Mouse (Mus musculus) Patski (cell line): ENCODE data around the gene Fgfr2. TPM values are rescaled to one million over a fixed set of nuclear protein-coding genes. Genes with fewer than 3 reads are reported as not detected.

Source experiments
- ATAC-seq: fragments of 100-300 bp; one replicate; pipeline ENCODE4 v1.8.0; 2021
- CTCF ChIA-PET: fragments of 350-600 bp; sonication (Branson Sonifier 250); formaldehyde crosslinking; loops from one replicate; lab custom pipeline; 2022; ENCODE audit warnings: inconsistent platforms; lab: Charles Lee
- POLR2A ChIA-PET: fragments of 350-600 bp; sonication (Branson Sonifier 250); formaldehyde crosslinking; loops from one replicate; lab custom pipeline; 2022; ENCODE audit warnings: antibody characterized with exemption, inconsistent platforms; lab: Charles Lee
- DNase-seq: peaks from one replicate; pipeline ENCODE4 v3.0.0-alpha.2; 2011; ENCODE audit warnings: low read depth, low spot score
- H3K27me3 ChIP-seq: fragments of 371-371 bp; one replicate; pipeline ENCODE4 v1.5.1; 2021
- CTCF ChIP-seq: fragments of 100-300 bp; IDR thresholded peaks from one replicate; pipeline ENCODE4 v1.5.1; 2021
- in situ Hi-C: fragments of 300-500 bp; cut with MboI; formaldehyde crosslinking; loops from 3 replicates; pipeline ENCODE4 v1.11.1; 2018; ENCODE audit warnings: low pct_unique_long_range_greater_than_20kb, mixed read lengths
- polyA plus RNA-seq: library from polyadenylated mRNA; unstranded; gene quantifications from one replicate; pipeline ENCODE4 v1.2.3, GENCODE M21; 2021

The Fgfr2 gene
- polyA plus RNA-seq, 1 experiment from 2014 or later: 48.8 TPM

DNA sequence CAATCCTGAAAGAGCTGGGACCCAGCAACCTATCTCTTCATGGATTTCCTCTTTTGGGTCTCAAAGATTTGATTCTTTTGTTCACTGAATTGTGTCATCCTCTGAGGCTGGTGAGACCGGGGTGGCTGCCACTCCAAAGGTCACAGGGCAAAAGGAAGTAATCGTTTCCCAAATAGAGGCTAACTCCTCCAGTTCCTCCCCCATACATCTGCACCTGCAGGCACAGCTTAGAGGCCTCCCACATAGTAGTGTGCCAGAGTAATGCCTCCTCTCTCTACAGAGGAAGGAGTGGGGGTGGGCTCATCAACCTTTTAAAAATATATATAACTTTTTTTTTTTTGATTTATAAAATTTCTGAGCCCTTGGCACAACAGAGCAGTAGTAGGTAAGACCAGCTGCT is 3001.6 kb downstream of the Fgfr2 start:
- no peak for TF ChIP-seq CTCF
- ChIA-PET CTCF (no interaction called here), POLR2A (no interaction called here)
- no peak for DNase-seq
- in situ Hi-C loops: no loop called here
- no peak for ATAC-seq
- H3K27me3 ChIP-seq: no peaks in the 10 kb centered on the region

DNA sequence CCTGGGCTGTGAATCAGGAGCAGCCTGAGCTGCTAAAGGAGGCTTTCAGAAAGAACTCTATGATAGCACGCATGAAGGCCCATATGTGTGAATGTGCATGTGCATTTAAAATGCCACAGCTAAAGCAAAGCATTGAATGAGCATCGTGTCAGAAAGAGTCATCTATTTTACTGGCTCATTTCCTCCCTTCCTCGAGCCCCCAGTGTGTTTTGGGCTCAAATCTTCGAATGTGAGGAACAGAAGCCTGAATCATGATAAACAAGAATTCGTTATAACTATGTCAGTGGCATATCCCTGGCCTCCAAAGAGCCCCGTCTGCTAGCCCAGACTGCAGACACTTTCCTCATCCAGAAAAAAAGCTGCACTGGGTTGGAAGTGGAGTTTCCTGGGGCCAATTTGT is 3003.7 kb downstream of the Fgfr2 start:
- DNase-seq (no peak), ATAC-seq (no peak)
- no peak for TF ChIP-seq CTCF
- CTCF ChIA-PET: interaction anchor here (1.1 kb wide), 1 partner anchor 28 kb away, joined by 3 read pairs; no protein-coding TSS in a partner anchor
- in situ Hi-C loops: no loop called here
- POLR2A ChIA-PET: interaction anchor here (1.0 kb wide), 1 partner anchor 147 kb away, joined by 3 read pairs; no protein-coding TSS in a partner anchor
- H3K27me3 ChIP-seq: no peaks in the 10 kb centered on the region

DNA sequence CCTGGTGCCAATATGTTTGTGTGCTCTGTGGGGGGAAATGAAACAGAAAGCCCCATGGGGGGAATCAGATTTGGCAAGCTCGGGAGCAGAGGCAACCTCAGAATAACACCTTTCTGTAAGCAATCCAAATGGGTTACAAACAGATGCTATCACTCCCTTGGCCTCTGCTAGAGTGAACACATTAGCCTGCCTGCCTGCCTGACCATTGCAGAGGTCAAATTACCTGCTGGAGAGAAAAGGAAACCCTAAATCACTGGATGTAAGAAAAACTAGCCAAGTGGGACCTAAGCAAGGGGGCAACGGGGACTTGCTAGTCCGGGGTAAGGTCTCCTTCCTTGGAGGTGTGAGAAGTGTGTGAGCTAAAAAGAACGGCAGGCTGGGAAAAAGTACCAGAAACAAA is 3004.4 kb downstream of the Fgfr2 start:
- no peaks in the 10 kb centered on the region for H3K27me3 ChIP-seq
- no peak for ATAC-seq
- in situ Hi-C loops: no loop called here
- TF ChIP-seq CTCF: no peak
- CTCF ChIA-PET: no interaction called here
- DNase-seq: no peak
- POLR2A ChIA-PET: no interaction called here

DNA sequence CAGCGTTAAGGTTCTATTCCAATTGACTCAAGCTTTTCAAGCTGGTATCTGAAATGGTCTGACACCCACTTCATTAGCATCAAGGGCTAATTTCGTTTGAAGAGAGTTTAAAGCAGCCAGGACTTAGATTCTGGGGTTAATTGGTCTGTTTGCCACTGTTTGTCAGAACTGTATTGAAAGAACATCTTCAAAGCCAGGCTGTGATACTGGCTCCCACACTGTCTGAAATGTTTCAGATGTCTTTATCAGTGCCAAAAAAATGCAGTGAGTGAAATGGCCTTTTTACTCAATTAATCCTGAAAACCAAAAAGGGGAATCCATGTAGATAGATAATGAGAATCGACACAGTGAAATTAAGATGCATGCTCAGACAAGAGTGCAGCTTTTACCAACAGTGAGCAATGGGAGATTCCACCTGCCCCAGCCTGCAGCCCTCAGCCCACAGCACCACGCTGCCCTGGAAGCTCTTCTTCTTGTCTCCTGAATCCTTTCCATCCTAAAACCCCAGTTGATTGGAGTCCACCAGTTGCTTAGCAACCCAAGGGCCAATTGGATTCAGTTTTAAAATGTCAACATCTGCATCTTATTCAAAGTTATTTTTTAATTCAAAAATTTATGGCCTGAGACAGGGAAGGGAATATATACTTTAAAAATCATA is 3005.6 kb downstream of the Fgfr2 start:
- no peaks in the 10 kb centered on the region for H3K27me3 ChIP-seq
- ChIA-PET POLR2A (no interaction called here), CTCF (no interaction called here)
- ATAC-seq: no peak
- DNase-seq: no peak
- in situ Hi-C loops: no loop called here
- TF ChIP-seq CTCF: no peak

DNA sequence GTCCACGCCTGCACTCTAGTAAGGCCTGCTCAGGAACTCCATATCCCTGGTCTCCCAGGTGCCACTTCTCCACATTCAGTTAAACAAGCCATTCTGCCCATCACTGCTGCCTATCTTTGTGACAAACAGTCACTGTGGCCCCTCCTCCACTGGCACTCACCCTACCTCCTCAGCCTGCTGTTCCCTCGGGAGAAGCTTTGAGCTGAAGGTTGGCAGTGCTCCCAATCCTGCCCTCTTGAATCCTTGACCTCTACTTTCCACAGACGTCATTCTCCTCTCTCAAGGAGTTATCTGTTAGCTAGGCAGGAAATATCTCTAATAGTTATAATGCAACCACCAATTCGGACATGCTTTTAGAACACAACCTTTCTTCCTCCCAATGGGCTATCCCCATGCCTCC is 3008.7 kb downstream of the Fgfr2 start:
- POLR2A ChIA-PET: no interaction called here
- CTCF ChIA-PET: interaction anchor here (1.2 kb wide), 1 partner anchor 86 kb away, joined by 3 read pairs; no protein-coding TSS in a partner anchor
- no peak for TF ChIP-seq CTCF
- ATAC-seq (no peak), DNase-seq (no peak)
- no peaks in the 10 kb centered on the region for H3K27me3 ChIP-seq
- in situ Hi-C loops: no loop called here

Other genes with a start within 250 kb of the Fgfr2 start
- 22.9 TPM for gene Zranb1, start 192.2 kb downstream of the Fgfr2 start, polyA plus RNA-seq
- 82.8 TPM for gene Ctbp2, start 1.0 kb upstream of the Fgfr2 start, polyA plus RNA-seq